In the genomic region with DNA sequence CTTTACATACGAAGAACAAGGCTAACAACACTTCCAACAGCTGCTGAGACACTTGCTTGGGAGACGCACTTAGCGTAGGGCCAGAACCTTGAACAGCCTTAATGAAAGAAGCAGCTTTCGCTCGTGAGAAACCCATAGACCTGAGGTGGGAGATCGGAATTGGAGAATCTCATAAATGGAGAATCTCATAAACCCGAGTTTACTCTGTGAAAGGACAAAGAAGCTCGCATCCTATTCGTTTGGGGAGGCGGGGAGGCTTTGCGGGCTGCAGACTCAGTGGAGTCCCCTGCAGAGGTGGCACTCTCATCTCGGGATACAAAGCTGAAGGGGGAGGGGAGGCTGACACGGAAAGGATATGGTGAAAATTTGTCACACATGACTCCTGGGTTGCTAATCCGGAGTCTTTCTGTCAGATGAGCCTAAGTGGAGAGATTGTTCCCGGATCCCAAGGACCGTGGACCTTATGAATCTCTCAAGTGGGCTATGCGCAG, we compare ENCODE assay signal across 8 mouse cellular contexts. TPM values are rescaled to one million over a fixed set of nuclear protein-coding genes. Genes with fewer than 3 reads are reported as not detected.
A peak's percentile ranks its signal among the peaks of the same experiment; 100 is the strongest.
DNase-seq lines count a peak whose midpoint lies in the region; ATAC-seq and TF ChIP-seq lines count a peak whose summit lies in the region.

No protein-coding gene starts in this region.

- no peak overlapping the region for H3K9ac ChIP-seq in lung, embryonic 14.5 days
- peak overlapping the region; percentile 7; the same call in 1 of the 2 replicates for H3K9ac ChIP-seq in forebrain, embryonic 16.5 days (replicated peaks; ENCODE audit: low read depth, low read length)
- H3K9ac ChIP-seq in limb, embryonic 11.5 days (ENCODE audit: low read length) = no peak overlapping the region
- H3K9ac ChIP-seq in neural tube, embryonic 13.5 days = peak overlapping the region; percentile 91

- no peaks in the 10 kb centered on the region for H3K9me3 ChIP-seq in lung, embryonic 14.5 days (ENCODE audit: low read depth, low read length)
- no peaks in the 10 kb centered on the region for H3K9me3 ChIP-seq in forebrain, embryonic 16.5 days (ENCODE audit: control insufficient read depth, low read length)
- H3K9me3 ChIP-seq in limb, embryonic 11.5 days (ENCODE audit: control insufficient read depth, low read length) = no peaks in the 10 kb centered on the region
- no peaks in the 10 kb centered on the region for H3K9me3 ChIP-seq in neural tube, embryonic 13.5 days

- WGBS in lung, embryonic 14.5 days = 3% methylated on average over 17 of the region's 17 CpGs
- 2% methylated on average over 17 of the region's 17 CpGs for WGBS in forebrain, embryonic 16.5 days
- WGBS in limb, embryonic 11.5 days = 1% methylated on average over 17 of the region's 17 CpGs
- WGBS in neural tube, embryonic 13.5 days = 1% methylated on average over 17 of the region's 17 CpGs

- DNase-seq in lung, embryonic 14.5 days = peak; percentile 38
- no peak for DNase-seq in lung, postnatal 14 days
- DNase-seq in limb, embryonic 11.5 days (ENCODE audit: low spot score) = peak; percentile 50
- no peak for DNase-seq in ovary, postnatal 36 days (ENCODE audit: low spot score)
- no peak for DNase-seq in gastrocnemius, postnatal 4 days (ENCODE audit: low spot score in 2 of 2)
- DNase-seq in thymus, postnatal 10 days (ENCODE audit: low spot score in 2 of 2) = no peak

- peak overlapping the region; percentile 64 for H3K4me3 ChIP-seq in lung, embryonic 14.5 days (ENCODE audit: low read depth, low read length)
- peak overlapping the region; percentile 75 for H3K4me3 ChIP-seq in forebrain, embryonic 16.5 days (replicated peaks; ENCODE audit: low read length)
- no peak overlapping the region for H3K4me3 ChIP-seq in limb, embryonic 11.5 days (ENCODE audit: low read depth, low read length)
- H3K4me3 ChIP-seq in neural tube, embryonic 13.5 days = peak overlapping the region; percentile 87

- H3K27ac ChIP-seq in lung, embryonic 14.5 days (ENCODE audit: low read depth) = no peak overlapping the region
- H3K27ac ChIP-seq in forebrain, embryonic 16.5 days (ENCODE audit: low read length) = no peak overlapping the region
- H3K27ac ChIP-seq in limb, embryonic 11.5 days (replicated peaks; ENCODE audit: low read depth, low read length) = no peak overlapping the region
- peak overlapping the region; percentile 61; the same call in 1 of the 2 replicates for H3K27ac ChIP-seq in neural tube, embryonic 13.5 days (replicated peaks)

- peak overlapping the region; percentile 84 for H3K4me2 ChIP-seq in lung, embryonic 14.5 days
- H3K4me2 ChIP-seq in forebrain, embryonic 16.5 days (ENCODE audit: low read length) = peak overlapping the region; percentile 94
- H3K4me2 ChIP-seq in limb, embryonic 11.5 days (ENCODE audit: low read depth, severe bottlenecking) = peak overlapping the region; percentile 94; the same call in 1 of the 2 replicates
- H3K4me2 ChIP-seq in neural tube, embryonic 13.5 days = peak overlapping the region; percentile 93

- TF ChIP-seq CTCF in lung, embryonic 14.5 days (IDR thresholded peaks at IDR 0.05; ENCODE audit: low read depth) = no peak

- ATAC-seq in lung, embryonic 14.5 days (ENCODE audit: insufficient read depth) = no peak
- ATAC-seq in forebrain, embryonic 16.5 days = no peak
- ATAC-seq in limb, embryonic 11.5 days (ENCODE audit: insufficient number of reproducible peaks, low FRiP score, low TSS enrichment, low read depth) = no peak
- ATAC-seq in neural tube, embryonic 13.5 days (ENCODE audit: low read depth) = no peak

- H3K36me3 ChIP-seq in lung, embryonic 14.5 days (ENCODE audit: insufficient read depth) = no peaks in the 10 kb centered on the region
- H3K36me3 ChIP-seq in forebrain, embryonic 16.5 days (ENCODE audit: control insufficient read depth, insufficient read depth) = no peaks in the 10 kb centered on the region
- H3K36me3 ChIP-seq in limb, embryonic 11.5 days (ENCODE audit: control insufficient read depth, insufficient read depth, low read length) = no peaks in the 10 kb centered on the region
- no peaks in the 10 kb centered on the region for H3K36me3 ChIP-seq in neural tube, embryonic 13.5 days

- no peaks in the 10 kb centered on the region for H3K4me1 ChIP-seq in lung, embryonic 14.5 days (ENCODE audit: insufficient read depth)
- peaks cover 32% of the 10 kb centered on the region for H3K4me1 ChIP-seq in forebrain, embryonic 16.5 days (replicated peaks; ENCODE audit: control insufficient read depth, insufficient read depth, low read length)
- H3K4me1 ChIP-seq in limb, embryonic 11.5 days (ENCODE audit: control insufficient read depth, insufficient read depth, low read length) = 0 out of 2 replicates have a peak, but pooled peaks cover 2% of the 10 kb centered on the region
- H3K4me1 ChIP-seq in neural tube, embryonic 13.5 days (replicated peaks) = peaks cover 46% of the 10 kb centered on the region

- H3K27me3 ChIP-seq in lung, embryonic 14.5 days (ENCODE audit: insufficient read depth, low read length) = peaks cover 39% of the 10 kb centered on the region
- H3K27me3 ChIP-seq in forebrain, embryonic 16.5 days (replicated peaks; ENCODE audit: control insufficient read depth, insufficient read depth, low read length) = no peaks in the 10 kb centered on the region
- peaks cover 50% of the 10 kb centered on the region for H3K27me3 ChIP-seq in limb, embryonic 11.5 days (ENCODE audit: control insufficient read depth, insufficient read depth, low read length)
- peaks cover 10% of the 10 kb centered on the region; the same call in 1 of the 2 replicates for H3K27me3 ChIP-seq in neural tube, embryonic 13.5 days

RNA-seq across cellular contexts. Expression of gene Podxl, which starts 1.2 kb away (rescaled TPM):
- polyA plus RNA-seq in lung, embryonic 14.5 days (2014; fragmentation: Nextera tagmentation; extraction: Ambion mirVana) = 28.9 and 29.7 TPM in 2 replicates
- 11.4 and 12.5 TPM in 2 replicates for polyA plus RNA-seq in forebrain, embryonic 16.5 days (2015; fragmentation: Nextera tagmentation; extraction: Ambion mirVana)
- 6.1 and 7.4 TPM in 2 replicates for polyA plus RNA-seq in limb, embryonic 11.5 days (2014; fragmentation: Nextera tagmentation; extraction: Ambion mirVana)
- 14.8 and 15.3 TPM in 2 replicates for polyA plus RNA-seq in neural tube, embryonic 13.5 days (2015; fragmentation: Nextera tagmentation; extraction: Ambion mirVana)
- total RNA-seq in gastrocnemius, postnatal 4 days (2021) = 10 to 100 TPM; 19.8 to 25.6 TPM

Comparison
In these comparisons a context has a peak if more than half of its experiments do, and no peak if none do; other contexts are left out.
1. DNase-seq: peak in lung, embryonic 14.5 days (single experiment) and limb, embryonic 11.5 days (single experiment); none in lung, postnatal 14 days (single experiment), ovary, postnatal 36 days (single experiment), gastrocnemius, postnatal 4 days (0 of 2) and thymus, postnatal 10 days (0 of 2).
2. H3K9ac ChIP-seq: peak in forebrain, embryonic 16.5 days (single experiment) and neural tube, embryonic 13.5 days (single experiment); none in lung, embryonic 14.5 days (single experiment) and limb, embryonic 11.5 days (single experiment).
3. Peak in every context shown above with its lines, with median percentiles within 50 percentile points of each other: H3K4me2 ChIP-seq.